Mouse (Mus musculus) megakaryocyte progenitor cell, adult 5-6 weeks (primary cell): Measurements from ENCODE around the gene Katnal1. TPM values are rescaled to one million over a fixed set of nuclear protein-coding genes. Genes with fewer than 3 reads are reported as not detected.

ENCODE experiments used
- ATAC-seq: replicated peaks from 2 replicates; pipeline ENCODE4 v1.8.0; 2016; ENCODE audit warnings: mild to moderate bottlenecking, moderate TSS enrichment, inconsistent platforms; ENCODE audit not compliant: poor library complexity
- total RNA-seq, 2 experiments: library from RNA; stranded (forward) in 1 of 2; stranded (reverse) in 1 of 2; fragments of 157-497, 149-512 nt in 1 of 2; fragments of 200-1000 nt in 1 of 2; gene quantifications; 2 replicates each; pipeline versions ENCODE4 v1.2.3 to v1.2.4; 2015 to 2017

Katnal1 gene
- total RNA-seq, 2 experiments from 2014 or later, result 5.6 to 9.0 TPM

DNA sequence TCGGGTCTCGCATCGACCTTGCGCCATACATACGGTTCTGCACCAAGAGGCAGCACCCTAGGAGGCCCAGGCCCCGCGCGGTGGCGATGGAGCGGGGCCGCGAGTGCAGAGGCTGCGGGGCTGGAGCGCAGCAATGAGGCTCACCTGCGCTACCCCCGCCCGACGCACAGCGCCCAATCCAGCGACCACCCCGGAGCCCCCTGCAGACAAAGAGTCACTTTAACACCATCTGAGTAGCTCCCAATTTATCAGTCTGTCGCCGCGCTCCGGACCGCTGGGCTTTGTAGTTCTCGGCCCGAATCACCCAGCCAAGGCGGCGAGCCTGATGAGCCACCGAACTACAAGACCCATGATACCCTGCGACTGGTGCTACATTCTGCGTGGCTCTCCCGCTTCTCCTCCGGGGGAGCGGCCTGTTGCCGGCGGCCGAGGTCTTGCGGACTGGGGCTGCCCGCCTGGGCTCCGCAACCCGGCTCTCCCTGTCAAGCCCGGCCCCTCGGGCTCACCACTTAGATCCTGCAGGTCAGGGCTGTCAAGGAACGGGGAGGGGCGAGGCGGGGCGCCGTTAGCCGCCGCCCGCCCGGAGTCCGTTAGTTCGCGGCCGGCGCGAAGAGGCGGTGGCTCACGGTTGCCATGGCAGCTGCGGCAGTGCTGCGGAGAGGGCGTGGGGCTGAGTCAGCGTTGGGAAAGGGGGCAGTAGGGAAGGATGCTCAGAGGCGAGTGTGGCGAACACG lies 571 bp downstream of the Katnal1 start:
- peak; percentile 87 for ATAC-seq

DNA sequence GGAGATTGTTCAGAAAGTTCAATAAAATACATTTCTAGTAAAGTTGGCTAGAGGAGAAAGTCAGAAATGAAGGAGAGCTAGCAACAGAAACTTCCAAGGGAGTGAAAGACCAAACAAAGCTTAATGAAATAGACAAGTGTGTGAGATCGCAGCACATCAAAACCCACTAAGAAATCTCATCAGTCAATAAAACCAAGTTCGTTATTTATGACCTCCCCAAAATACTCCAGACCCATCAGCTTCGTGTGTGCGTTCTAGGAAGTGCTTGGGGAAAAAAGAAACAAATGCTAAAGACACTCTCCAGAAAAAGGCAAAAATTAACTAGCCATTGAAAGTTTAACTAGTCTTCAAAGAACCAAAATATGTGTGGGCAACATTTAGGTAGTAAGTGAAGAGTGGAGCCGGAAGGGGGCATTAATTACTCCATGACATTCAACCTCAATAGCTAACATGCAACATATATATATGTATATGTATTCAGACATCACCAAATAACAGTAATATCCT lies 1.4 kb downstream of the Katnal1 start:
- ATAC-seq, result no peak

DNA sequence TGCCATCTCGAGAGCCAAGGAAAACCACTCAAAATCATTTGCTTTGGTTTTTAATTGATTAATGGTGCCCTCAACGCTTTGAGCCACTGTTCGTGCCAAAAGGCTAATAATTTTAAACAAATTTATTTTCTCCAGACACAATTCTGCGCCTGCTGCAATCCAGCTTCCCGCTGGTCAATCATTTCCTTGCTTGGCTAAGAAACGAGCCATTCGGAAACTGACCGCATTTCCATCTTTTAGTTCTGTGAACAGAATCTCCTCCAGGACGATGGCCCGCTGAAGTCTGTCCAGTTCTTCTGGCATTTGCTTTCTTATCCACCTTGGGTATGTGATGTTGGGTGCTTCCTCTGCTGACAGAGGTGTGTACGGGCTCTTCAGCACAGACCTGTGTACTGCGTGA lies 4.5 kb downstream of the Katnal1 start:
- no peak for ATAC-seq

DNA sequence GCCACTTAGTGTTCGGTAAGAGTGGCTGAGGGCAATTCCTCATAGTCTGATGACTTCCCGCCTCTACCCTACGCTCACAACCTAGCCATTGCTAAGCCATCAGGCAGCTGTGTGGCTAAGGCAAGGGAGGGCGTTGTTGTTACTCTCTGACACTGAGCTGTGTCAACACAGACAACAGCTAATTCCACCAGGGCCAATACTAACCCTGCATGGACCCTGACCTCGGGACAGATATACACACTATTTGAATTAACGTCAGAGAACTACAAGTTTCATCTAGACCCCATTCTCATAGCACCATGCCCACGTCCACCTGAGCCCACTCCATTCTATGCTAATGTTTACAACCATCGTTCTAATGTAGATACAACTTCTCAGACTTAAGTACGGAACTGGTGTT lies 5.1 kb downstream of the Katnal1 start:
- ATAC-seq, result no peak

DNA sequence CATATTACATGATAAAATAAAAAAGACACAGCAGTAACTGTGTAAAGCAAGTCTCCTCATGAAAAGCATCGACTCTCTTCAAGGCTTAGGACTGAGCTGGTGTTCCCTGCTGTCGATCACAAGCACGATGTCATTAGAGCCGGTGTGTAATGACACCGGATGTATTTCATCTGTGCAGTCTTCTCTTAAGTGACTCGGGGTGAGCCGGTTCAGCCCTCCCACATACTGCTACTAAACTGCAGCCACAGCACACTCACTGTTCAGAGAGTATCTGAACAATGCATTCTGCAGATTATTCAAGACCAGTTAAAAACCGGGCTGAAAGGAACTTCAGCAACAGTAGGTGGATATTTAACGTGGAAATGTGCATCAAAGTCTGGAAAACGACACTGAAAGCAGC lies 5.7 kb downstream of the Katnal1 start:
- ATAC-seq, result no peak

DNA sequence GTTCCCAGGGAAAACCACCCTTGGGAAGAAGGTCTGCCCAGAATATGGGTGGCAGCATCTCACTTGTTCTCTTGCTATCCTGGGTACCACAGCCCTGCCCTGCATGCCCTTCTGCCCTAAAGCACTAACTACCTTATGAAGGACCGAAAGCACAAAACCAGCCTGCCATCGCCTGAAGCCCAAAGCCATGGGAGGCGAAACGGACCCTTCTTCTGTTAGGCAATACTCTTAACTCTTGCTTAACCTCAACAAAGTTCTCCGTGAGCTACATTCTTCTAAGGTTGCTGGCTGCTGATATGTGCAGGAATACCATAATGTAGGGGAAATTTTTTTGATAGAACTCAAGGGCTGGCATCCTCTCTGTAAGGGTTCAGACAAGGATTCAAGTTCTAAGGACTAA lies 6.3 kb downstream of the Katnal1 start:
- ATAC-seq, result peak; percentile 66

DNA sequence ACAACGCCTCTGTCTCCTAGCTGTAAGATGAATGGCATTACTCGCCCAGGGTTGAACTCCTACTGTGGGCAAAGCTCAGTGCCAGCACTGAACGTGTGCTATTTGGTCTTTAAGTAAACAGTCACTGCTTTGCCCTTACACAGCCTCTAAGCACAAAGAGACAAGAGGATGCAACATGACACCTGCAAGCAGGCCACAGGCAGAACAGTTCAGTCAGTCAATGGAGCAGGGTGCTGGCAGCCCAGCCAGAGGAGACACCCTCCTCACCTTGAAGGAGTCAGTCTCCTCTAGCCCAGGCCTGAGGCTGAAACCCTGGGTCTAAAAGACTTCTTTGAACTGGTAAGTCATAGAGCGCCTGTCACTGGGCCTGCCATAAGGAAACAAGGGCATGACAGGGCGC lies 11.1 kb downstream of the Katnal1 start:
- no peak for ATAC-seq

DNA sequence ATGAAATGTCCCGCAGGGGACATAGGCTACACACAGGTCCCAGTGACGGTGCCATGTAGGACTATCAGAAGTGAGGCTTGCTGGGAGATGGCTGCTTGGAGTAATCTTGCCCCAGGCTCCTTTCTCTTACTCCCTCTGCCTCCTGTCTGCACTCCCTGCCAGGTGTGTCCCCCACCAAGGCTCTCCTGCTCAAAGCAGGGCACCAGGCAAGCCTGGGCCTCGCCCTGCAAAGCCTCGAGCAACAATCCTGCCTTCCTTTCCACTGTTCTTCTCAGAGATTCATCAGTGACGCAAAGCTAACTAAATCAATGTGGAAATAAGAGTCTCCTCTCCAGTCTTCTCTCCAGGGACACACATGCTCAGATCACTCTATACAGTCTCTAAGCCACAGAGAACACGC lies 12.3 kb downstream of the Katnal1 start:
- ATAC-seq, result no peak

DNA sequence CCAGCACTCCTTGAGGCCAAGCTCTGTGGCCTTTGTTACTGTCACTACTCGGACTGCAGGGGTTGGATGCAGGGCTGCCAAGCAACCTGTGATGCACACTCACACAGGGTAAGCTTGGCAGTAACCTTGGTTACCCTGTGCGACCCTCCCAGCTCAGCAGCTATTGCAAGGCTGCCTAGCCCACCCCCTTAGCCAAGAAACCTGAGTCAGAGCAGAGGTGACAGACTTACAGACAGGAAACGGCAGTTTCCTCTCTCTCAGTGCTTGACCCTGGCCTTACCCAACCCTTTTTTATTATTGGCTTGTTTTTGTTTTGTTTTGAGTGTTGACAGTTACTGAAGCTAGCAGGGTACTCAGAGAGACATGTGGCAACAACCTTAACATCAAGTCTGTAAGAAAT lies 16.9 kb downstream of the Katnal1 start:
- peak; percentile 38 for ATAC-seq

DNA sequence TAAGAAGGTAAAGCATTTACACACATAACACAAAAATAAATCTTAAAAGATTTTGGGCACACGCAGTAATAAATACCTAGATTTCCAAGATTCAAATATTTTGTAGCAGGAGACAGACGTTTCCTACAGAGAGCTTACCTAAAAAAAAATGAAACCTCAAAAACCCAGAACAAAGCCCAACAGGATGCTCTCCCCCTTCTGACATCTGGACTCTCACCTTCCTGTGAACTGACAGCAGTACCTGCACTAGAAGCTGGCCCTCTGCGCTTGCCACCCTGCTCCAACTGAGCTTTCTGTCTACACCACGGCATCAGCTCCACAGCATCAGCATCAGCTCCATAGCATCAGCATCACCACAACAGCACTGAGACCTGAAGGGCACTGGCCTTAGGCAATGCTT lies 19.1 kb downstream of the Katnal1 start:
- ATAC-seq, result no peak

DNA sequence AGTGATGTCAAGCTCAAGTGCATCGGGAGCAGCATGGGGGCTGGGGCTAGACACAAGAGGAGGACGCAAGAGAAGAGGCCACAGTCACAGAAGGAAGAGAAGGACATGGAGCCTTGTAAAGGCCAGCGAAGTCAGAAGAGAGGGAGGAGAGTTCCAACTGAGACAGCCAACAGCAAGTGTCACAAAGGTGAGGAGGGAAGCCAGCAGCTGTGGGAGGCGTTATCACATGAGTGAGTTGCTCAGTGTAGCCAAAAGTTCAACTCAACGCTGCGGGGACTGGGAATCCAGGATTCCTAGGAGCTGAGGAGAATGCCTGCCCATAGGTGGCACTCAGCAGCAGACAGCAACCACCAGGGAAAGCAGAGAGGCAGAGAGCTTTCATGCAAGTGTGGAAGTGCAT lies 19.7 kb downstream of the Katnal1 start:
- ATAC-seq, result no peak

DNA sequence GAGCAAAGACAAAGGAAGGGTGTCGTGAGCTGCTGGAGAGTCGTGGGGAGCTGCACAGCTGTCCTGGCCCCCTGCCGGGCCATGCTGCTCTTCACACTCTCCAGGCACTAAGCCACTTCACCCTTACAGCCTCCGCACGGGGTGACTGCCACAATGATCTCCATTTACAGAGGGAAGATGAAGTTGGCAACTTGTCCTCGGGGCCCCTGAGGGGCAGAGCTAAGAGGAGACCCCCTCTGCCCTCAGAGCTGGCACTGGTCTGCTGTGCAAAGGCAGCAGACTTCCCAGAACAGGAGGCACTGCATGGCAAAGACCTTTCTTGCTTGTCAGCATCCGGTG lies 20.1 kb downstream of the Katnal1 start:
- no peak for ATAC-seq

DNA sequence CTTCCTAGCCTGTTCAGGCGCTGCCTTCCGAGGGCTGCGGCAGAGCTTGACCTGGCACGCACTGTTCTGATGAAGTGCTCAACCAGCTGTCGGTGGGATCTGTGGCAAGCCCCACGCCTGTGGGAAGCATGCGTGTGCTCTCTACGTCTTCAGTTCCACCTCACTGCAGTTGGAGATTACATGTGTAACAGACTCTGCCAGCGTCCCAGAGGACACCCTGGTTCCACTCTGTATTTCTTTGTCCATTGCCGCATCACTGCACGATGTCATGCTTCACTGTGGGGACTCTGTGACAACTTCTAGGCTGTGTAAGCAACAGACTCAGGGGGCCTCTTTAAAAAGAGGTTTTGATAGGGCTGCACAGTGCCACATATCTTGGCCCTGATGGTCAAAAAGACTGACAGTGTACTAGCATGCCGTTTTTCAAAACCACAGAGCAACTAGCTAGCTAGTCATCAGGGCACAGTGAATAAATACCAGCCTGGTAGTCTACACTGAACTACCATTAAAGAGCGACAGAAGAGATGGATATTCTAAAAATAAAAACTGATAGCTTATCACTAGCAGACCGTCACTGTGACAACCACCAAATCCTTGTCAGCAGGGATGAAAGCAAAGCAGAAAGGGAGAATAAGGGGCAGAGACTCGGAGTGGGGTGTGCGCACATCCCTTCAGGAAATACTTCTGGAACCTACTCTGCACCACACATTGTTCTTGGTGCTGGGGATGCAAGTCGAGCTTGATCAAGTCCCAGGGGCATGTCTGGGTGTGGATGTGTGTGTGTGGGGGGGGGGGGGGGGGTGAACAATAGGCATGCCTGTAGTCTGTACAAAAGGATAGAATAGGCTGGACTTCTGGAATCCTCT lies 20.7 kb downstream of the Katnal1 start:
- ATAC-seq, result peak; percentile 7; the same call in 1 of the 2 replicates

DNA sequence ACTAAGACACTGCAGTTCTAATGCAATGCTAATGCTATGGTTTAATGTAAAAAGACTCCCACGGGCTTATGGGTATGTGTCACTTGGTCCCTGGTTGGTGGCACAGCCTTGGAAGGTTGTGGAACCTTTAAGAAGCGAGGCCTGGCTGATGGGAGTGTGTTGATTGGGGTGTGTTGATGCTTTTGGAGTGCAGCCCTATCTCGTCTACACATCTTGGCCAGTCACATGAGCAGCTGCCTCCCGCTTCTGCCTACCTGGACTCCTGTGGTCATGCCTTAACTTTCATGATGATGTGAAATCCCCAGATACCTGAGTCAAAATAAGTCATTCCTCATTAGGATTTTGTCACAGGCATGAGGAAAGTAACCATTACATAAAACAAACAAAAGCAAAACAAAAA lies 22.8 kb downstream of the Katnal1 start:
- ATAC-seq, result no peak

DNA sequence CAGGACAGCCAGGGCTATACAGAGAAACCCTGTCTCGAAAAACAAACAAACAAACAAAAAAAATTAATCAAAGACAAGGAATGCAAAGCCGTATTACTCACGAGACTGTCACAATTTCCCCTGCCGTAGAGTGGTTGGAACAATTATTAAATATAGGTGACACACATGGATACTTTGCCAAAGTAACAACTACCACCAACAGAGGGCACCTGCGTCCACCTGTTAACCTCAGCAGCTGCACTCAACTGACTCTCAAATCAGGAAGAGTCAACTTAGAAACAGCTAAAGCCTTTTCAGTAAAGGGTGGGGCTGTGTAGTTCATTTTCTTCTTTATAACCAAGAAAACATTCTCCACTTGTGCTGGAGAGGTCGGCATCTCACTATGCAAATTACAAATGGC lies 24.3 kb downstream of the Katnal1 start:
- peak; percentile 69 for ATAC-seq

DNA sequence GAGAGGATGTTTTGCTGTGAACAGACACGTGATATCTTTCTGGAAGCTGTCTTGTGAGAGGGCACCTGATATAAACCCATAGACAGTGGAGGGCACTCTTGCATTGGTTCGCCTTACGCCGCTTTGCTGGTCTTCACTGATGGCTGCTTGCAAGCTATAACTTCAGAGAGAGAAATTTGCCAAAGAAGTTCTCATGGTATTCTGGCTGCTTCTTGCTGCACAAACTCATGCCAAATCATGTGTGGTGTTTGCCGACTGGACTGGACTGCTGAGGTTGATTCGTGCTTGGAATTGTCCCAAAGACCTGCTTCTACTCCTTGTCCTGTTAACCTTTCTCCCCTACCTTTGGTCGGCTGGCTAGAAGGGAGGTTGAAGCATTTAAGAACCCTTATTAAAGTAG lies 29.8 kb downstream of the Katnal1 start:
- ATAC-seq, result no peak

DNA sequence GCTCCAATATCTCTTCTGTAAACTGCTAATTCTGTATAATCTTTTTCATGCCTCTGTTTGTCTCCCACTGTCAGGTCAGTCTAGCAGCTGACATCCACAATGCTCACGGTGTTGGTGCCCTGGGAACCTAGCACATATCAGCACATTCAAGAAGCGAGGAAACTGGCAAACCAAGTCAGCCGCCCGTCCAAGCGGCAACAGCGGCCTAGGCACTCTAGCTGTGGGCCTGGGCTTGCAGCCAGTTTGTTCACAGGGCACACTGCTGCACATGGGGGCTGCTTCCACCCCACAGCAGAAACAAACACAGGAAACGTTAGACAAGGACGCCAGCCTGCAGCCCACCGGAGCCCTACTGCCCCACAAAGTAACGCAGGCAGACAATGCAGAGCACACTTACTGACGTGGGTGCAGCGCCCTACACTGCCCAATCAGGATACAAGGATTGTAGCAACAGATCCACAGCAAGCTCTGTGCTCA lies 31.1 kb downstream of the Katnal1 start:
- ATAC-seq, result peak; percentile 48

DNA sequence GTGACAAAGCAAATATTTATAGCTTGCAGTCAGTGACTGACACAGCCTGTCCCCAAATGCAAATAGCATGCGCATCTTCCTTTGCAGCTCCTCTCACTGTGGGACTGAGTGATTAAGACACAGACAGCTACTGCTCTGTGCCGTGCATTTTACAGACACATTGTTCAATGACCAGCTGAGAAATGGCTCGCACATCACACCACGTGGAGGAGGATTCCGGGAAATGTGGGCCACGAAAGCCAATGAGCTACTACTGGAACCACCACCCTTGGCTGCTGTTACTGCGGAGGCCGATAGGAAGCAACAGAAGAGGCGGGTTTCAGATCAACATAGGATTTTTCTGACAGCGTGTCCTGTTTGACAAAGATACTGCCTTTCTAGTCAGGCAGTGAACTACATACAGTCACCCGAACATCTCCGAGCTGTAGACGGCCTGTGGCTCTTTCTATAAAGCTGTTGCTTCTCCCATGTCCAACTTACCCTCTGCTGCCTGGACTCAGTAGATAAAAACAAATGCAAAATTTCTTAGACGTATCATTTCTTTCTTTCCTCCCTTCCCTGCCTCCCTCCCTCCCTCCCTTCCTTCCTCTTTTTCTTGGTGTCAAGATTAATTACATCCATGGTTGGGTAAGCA lies 31.9 kb downstream of the Katnal1 start:
- ATAC-seq, result peak; percentile 86

DNA sequence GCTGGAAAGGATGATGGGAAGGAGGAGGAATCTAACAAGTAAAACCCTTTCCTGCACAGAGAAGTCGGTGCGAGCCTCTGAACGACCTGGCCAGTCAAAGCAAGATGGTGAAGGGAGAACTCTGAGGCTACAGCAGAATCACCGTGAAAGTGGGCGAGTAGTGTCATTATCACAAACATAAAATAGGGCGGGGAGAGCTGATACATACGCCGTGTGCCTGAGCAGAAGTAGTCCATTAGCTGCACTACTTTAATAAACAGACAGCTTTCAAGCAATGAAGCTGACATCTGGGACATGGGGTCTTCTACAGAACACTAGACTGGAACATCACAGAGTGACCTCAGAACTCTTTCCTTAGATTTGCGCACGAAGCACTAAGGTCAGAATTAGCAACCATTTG lies 32.6 kb downstream of the Katnal1 start:
- ATAC-seq, result no peak

DNA sequence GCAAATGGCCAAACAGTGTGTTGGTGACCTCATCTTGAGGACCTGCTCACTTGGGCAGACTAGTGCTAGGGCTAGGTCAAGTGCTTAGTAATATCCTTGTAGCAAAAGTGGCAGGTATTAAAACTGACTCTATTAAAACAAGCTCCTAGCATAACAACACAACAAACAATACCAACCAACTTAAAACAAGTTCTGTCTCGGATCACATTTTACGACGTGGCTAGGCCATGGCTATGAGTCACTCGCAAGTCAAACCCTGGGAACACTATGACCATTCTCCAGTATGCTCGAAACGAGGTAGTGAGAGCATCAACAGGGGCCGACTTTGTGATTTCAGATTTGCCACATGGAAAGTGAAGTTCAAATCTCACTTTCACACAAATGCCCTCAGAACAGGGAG lies 33.3 kb downstream of the Katnal1 start:
- ATAC-seq, result no peak

DNA sequence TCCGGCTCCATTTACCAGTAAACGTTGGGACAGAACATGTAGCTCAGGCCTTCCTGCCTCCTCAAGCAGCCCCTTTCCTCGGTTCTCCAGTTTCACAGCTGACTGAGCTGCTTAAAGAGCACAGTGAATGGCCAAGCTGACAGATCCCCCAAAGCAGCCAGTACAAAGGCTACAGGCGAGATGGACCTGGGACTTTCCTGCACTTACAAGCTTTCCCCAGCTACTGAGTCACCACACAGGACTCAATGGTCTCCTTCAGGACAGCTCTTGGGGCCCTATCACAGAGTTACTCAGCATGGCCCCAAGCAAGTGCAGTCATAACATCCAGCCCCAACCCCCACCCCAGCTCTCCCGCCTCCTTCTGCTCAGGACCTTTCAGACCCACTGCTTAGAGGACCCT lies 34.1 kb downstream of the Katnal1 start:
- ATAC-seq, result no peak

DNA sequence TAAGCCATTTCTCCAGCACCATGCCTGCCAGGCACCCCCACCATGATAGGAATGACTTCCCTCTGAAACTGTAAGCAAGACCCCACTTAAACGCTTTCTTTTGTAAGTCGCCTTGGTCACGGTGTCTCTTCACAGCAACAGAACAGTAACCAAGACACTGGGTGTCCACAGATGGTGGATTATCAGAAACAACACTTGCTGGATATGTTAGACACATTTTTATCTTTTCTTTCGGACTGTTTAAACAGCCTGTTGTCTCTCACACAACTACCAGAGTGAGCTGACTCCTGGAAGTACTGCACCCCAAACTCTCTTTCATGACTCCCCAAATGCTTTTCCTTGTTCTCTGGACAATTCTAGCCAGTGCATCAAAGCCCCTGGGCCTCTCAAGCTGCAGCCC lies 38.9 kb downstream of the Katnal1 start:
- peak; percentile 60; the same call in 1 of the 2 replicates for ATAC-seq
